Mouse (Mus musculus) layer of hippocampus, adult 9-10 months (tissue): ENCODE results near the gene Pdcd1lg2.

Experiments
- DNase-seq: peaks from one replicate; pipeline ENCODE4 v3.0.0; 2022; ENCODE audit warnings: low spot score

Pdcd1lg2 gene

GRCm38 (mm10) chr19:29419506-29419905, 8.8 kb downstream of the Pdcd1lg2 start:
- DNase-seq = no peak

- DNase-seq = no peak
Observed at GRCm38 (mm10) chr19:29419946-29420345, 9.2 kb downstream of the Pdcd1lg2 start.

- no peak for DNase-seq
Observed at GRCm38 (mm10) chr19:29420397-29420796, 9.7 kb downstream of the Pdcd1lg2 start.

GRCm38 (mm10) chr19:29422013-29422645, 11.4 kb downstream of the Pdcd1lg2 start:
- no peak for DNase-seq

GRCm38 (mm10) chr19:29422796-29423195, 12.1 kb downstream of the Pdcd1lg2 start:
- DNase-seq = no peak

GRCm38 (mm10) chr19:29430516-29430915, 19.8 kb downstream of the Pdcd1lg2 start:
- DNase-seq = no peak

GRCm38 (mm10) chr19:29430953-29431352, 20.2 kb downstream of the Pdcd1lg2 start:
- no peak for DNase-seq

- no peak for DNase-seq
Observed at GRCm38 (mm10) chr19:29436793-29437479, 26.2 kb downstream of the Pdcd1lg2 start.

- DNase-seq = no peak
Observed at GRCm38 (mm10) chr19:29437849-29438248, 27.1 kb downstream of the Pdcd1lg2 start.

- no peak for DNase-seq
Observed at GRCm38 (mm10) chr19:29439242-29439641, 28.5 kb downstream of the Pdcd1lg2 start.

GRCm38 (mm10) chr19:29442492-29442891, 31.8 kb downstream of the Pdcd1lg2 start:
- DNase-seq = no peak

GRCm38 (mm10) chr19:29444364-29444763, 33.6 kb downstream of the Pdcd1lg2 start:
- no peak for DNase-seq

GRCm38 (mm10) chr19:29448373-29448772, 37.7 kb downstream of the Pdcd1lg2 start:
- DNase-seq = no peak

GRCm38 (mm10) chr19:29450376-29450775, 39.7 kb downstream of the Pdcd1lg2 start:
- no peak for DNase-seq

GRCm38 (mm10) chr19:29454141-29454601, 43.5 kb downstream of the Pdcd1lg2 start:
- no peak for DNase-seq

- DNase-seq = no peak
Observed at GRCm38 (mm10) chr19:29455156-29455555, 44.4 kb downstream of the Pdcd1lg2 start.

GRCm38 (mm10) chr19:29457982-29458381, 47.3 kb downstream of the Pdcd1lg2 start:
- no peak for DNase-seq

GRCm38 (mm10) chr19:29462462-29462861, 51.7 kb downstream of the Pdcd1lg2 start:
- no peak for DNase-seq

- DNase-seq = no peak
Observed at GRCm38 (mm10) chr19:29463645-29464395, 53.1 kb downstream of the Pdcd1lg2 start.

- no peak for DNase-seq
Observed at GRCm38 (mm10) chr19:29466819-29467218, 56.1 kb downstream of the Pdcd1lg2 start.

- DNase-seq = no peak
Observed at GRCm38 (mm10) chr19:29468941-29469685, 58.4 kb downstream of the Pdcd1lg2 start.

GRCm38 (mm10) chr19:29469686-29470254, 59.1 kb downstream of the Pdcd1lg2 start:
- no peak for DNase-seq
